Mouse (Mus musculus) cortical plate, adult 2 months (tissue): Measurements from ENCODE around the gene 4930519P11Rik.

Source experiments
- CTCF ChIP-seq: fragments of 200-500 bp; IDR thresholded peaks from 2 replicates; pipeline ENCODE4 v1.5.1; 2011; ENCODE audit warnings: mild to moderate bottlenecking, control low read depth, low read length; ENCODE audit not compliant: insufficient read depth; ENCODE audit errors: extremely low read depth
- POLR2A ChIP-seq: fragments of 200-500 bp; IDR thresholded peaks from 2 replicates; pipeline ENCODE4 v1.6.1; 2011; ENCODE audit warnings: mild to moderate bottlenecking, low read length, control low read depth; ENCODE audit not compliant: insufficient read depth; ENCODE audit errors: extremely low read depth

- TF ChIP-seq POLR2A = no peak
- no peak for TF ChIP-seq CTCF
Observed at GRCm38 (mm10) chr2:154568329-154569070, 44.7 kb downstream of the 4930519P11Rik start.
